Mouse (Mus musculus) stomach, postnatal 0 days (tissue): ENCODE measurements around the gene Gm21541. TPM values are rescaled to one million over a fixed set of nuclear protein-coding genes. Genes with fewer than 3 reads are reported as not detected.
"Not testable (repeated sequence)": the region's sequence is repeated elsewhere in the genome, so short reads cannot be mapped to it uniquely, and the experiment has no call there.

Experiments
- ATAC-seq: fragments of 200-750 bp; cut with Nextera tagmentation; 2 replicates; pipeline ENCODE4 v1.8.0; 2017; ENCODE audit not compliant: low FRiP score, low TSS enrichment
- DNase-seq: peaks from one replicate; pipeline ENCODE4 v3.0.0-alpha.2; 2016; ENCODE audit warnings: low spot score
- H3K27ac ChIP-seq: fragments of 300-500 bp; sonication (generic); replicated peaks from 2 replicates; pipeline ENCODE4 v1.5.1; 2014; ENCODE audit warnings: mild to moderate bottlenecking, control low read depth
- H3K27me3 ChIP-seq: fragments of 300-500 bp; sonication (generic); 2 replicates; pipeline ENCODE4 v1.6.1; 2014; ENCODE audit warnings: low read length; ENCODE audit not compliant: control insufficient read depth, insufficient read depth
- H3K36me3 ChIP-seq: fragments of 300-500 bp; sonication (generic); 2 replicates; pipeline ENCODE4 v1.6.1; 2014; ENCODE audit warnings: low read length, mixed read lengths; ENCODE audit not compliant: control insufficient read depth, insufficient read depth
- H3K4me1 ChIP-seq: fragments of 300-500 bp; sonication (generic); replicated peaks from 2 replicates; pipeline ENCODE4 v1.6.1; 2014; ENCODE audit warnings: antibody characterized with exemption; ENCODE audit not compliant: control insufficient read depth, insufficient read depth
- H3K4me2 ChIP-seq: fragments of 300-500 bp; sonication (generic); replicated peaks from 2 replicates; pipeline ENCODE4 v1.6.1; 2014; ENCODE audit warnings: low read depth, mild to moderate bottlenecking, control low read depth, moderate library complexity
- H3K4me3 ChIP-seq: fragments of 300-500 bp; sonication (generic); 2 replicates; pipeline ENCODE4 v1.5.1; 2014; ENCODE audit warnings: low read depth, low read length, control low read depth
- H3K9ac ChIP-seq: fragments of 300-500 bp; sonication (generic); 2 replicates; pipeline ENCODE4 v1.6.1; 2014; ENCODE audit warnings: mild to moderate bottlenecking, low read length, control low read depth, mixed read lengths
- H3K9me3 ChIP-seq: fragments of 300-500 bp; sonication (generic); 2 replicates; pipeline ENCODE4 v1.6.1; 2016; ENCODE audit warnings: low read length; ENCODE audit not compliant: control insufficient read depth
- WGBS: fragments of 180-500 bp; shearing (Covaris S2); extraction: QIAGEN DNeasy Blood & Tissue Kit; methylation state at CpG from one replicate; pipeline ENCODE4 v1.1.7; 2014; 5-methylcytosine and 5-hydroxymethylcytosine counted together
- polyA plus RNA-seq: library from polyadenylated mRNA; unstranded; fragments of >200 nt; fragmentation: Nextera tagmentation; extraction: Ambion mirVana; gene quantifications from 2 replicates; pipeline ENCODE4 v1.2.1, GENCODE M21; 2015

Gene Gm21541
- 11.1 and 17.8 TPM in 2 replicates for polyA plus RNA-seq

DNA sequence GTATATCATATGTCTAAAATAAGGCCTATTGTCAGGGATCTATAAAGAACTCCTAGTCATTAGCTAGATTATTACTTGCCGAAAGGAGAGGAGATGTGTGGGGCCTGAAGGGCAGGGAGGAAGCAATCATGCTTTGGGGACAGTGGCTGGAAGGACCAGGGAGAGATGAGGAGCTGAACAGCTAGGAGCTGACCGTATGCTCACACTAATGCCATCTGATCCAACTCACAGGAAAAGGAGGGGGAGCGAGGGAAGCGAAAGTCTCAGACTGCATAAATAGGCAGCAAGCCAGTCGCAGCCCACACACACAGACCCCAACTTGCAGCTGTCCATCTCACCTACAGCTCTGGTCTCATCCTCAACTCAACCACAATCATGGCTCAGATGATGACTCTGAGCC is at the start of gene Gm21541:
TSS of gene Gm21541 (plus strand) at position 301 of the 400 bp plus-strand sequence.
- not testable (repeated sequence) for H3K4me2 ChIP-seq, H3K27me3 ChIP-seq, H3K9me3 ChIP-seq, ATAC-seq, H3K4me3 ChIP-seq, H3K4me1 ChIP-seq, H3K27ac ChIP-seq, H3K9ac ChIP-seq, DNase-seq, H3K36me3 ChIP-seq
- no CpG with 5 or more reads among the region's 5 CpGs for WGBS

DNA sequence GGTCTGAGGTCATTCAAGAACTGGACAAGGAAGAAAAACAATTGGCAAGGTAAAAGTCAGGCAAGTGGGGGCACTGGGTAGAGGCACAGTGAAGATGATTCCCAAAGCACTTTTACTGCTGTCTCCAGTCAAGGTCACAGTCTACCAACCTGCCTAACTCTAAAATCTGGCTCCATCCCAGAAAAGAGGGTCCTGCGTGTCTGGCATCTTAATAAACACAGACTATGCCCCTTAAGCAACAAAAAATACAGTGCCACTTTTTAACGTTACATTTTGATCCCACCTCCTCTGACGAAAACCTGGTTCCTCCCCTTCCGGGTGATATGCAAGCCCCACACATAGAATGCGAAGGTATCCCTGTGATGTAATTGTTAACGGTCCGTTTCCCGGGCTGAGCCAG is 37.9 kb downstream of the Gm21541 start, which contains the start of gene Gm20878:
TSS of gene Gm20878 (plus strand) at position 301 of the 400 bp plus-strand sequence.
- not testable (repeated sequence) for H3K9ac ChIP-seq, DNase-seq, H3K4me2 ChIP-seq, H3K27me3 ChIP-seq, H3K27ac ChIP-seq, H3K36me3 ChIP-seq, ATAC-seq, H3K4me1 ChIP-seq, H3K9me3 ChIP-seq, H3K4me3 ChIP-seq
- WGBS = no CpG with 5 or more reads among the region's 8 CpGs

Other genes starting within 250 kb of the Gm21541 start
- 4.3 and 5.9 TPM in 2 replicates for gene Cntfr, start 206.5 kb upstream of the Gm21541 start, polyA plus RNA-seq
- gene Il11ra1, start 203.6 kb upstream of the Gm21541 start, polyA plus RNA-seq = 73.7 and 80.0 TPM in 2 replicates
- 38.0 and 40.2 TPM in 2 replicates for gene Rpp25l, start 190.1 kb upstream of the Gm21541 start, polyA plus RNA-seq
- gene Dctn3, start 180.4 kb upstream of the Gm21541 start, polyA plus RNA-seq = 129 TPM in 2 replicates
- gene Arid3c, start 172.5 kb upstream of the Gm21541 start, polyA plus RNA-seq = 0.05 and 0.07 TPM in 2 replicates
- gene Galt, start 148.4 kb upstream of the Gm21541 start, polyA plus RNA-seq = 27.4 and 31.3 TPM in 2 replicates
- gene Sigmar1, start 147.5 kb upstream of the Gm21541 start, polyA plus RNA-seq = 41.6 and 43.9 TPM in 2 replicates
- 21.2 and 21.3 TPM in 2 replicates for gene Ccl27a, start 129.4 kb upstream of the Gm21541 start, polyA plus RNA-seq
- 2.0 and 2.3 TPM in 2 replicates for gene Gm20878, start 38.0 kb downstream of the Gm21541 start, polyA plus RNA-seq
- gene Fam205a4, start 62.4 kb downstream of the Gm21541 start, polyA plus RNA-seq = 0.06 and 0.08 TPM in 2 replicates
- gene Gm21093, start 131.1 kb downstream of the Gm21541 start, polyA plus RNA-seq = 0.10 TPM in 1 of 2 replicates, not detected in the other
- not detected in 2 replicates for gene Gm3893, start 187.6 kb downstream of the Gm21541 start, polyA plus RNA-seq
- 10.0 TPM in 1 of 2 replicates, not detected in the other for gene Gm13304, start 211.2 kb downstream of the Gm21541 start, polyA plus RNA-seq
- gene Gm13306, start 249.8 kb downstream of the Gm21541 start, polyA plus RNA-seq = not detected in 2 replicates